Mouse (Mus musculus) fibroblast of lung, adult 2 months (primary cell): ENCODE measurements around the gene Alkbh6.

ENCODE experiments used
- DNase-seq: peaks from one replicate; pipeline ENCODE4 v3.0.0-alpha.2; 2011; ENCODE audit warnings: low read depth

Gene Alkbh6

GRCm38 (mm10) chr7:30295103-30295502, 13.4 kb upstream of the Alkbh6 start:
- DNase-seq: no peak

- no peak for DNase-seq
These were observed 11.7 kb upstream of the Alkbh6 start for GRCm38 (mm10) chr7:30296816-30297215.

DNA sequence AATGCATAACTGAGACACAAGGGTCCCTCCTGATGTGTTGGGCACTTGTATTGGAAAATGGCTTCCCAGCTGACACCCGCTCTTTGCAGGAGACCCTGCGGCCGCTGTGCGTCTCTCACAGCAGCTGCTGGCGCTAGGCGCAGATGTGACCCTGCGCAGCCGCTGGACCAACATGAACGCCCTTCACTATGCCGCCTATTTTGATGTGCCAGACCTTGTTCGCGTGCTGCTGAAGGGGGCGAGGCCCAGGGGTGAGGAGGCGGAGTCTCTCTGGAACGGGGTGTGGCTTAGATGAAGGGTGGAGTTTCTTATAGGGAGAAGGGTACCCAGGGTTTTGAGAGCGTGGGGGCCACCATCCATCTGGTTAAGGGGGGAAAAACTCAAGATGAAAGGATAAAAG, 11.3 kb upstream of the Alkbh6 start:
- no peak for DNase-seq

DNA sequence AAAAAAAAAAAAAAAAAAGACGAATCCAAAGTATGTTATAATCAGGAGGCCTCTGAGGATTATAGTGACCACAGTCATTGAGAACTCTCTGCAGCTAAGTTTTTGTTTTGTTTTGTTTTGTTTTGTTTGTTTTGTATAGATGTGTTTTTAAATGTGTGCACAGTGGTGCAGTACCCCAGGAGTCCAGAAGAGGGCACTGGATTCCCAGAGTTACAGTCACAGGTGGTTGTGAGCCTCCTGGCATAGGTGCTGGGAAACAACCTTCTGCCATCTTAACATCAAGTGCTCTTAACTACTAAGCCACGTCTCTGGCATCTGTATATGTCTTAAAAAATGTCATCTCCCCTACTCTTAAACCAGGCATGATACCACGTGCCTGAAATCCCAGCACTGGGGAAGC, 7.6 kb upstream of the Alkbh6 start:
- DNase-seq: no peak

- no peak for DNase-seq
These were observed 2.3 kb upstream of the Alkbh6 start for GRCm38 (mm10) chr7:30306083-30306779.

GRCm38 (mm10) chr7:30309395-30310129, 1.0 kb downstream of the Alkbh6 start:
- no peak for DNase-seq

GRCm38 (mm10) chr7:30310136-30310535, 1.6 kb downstream of the Alkbh6 start:
- no peak for DNase-seq

GRCm38 (mm10) chr7:30313666-30314320, 5.3 kb downstream of the Alkbh6 start:
- DNase-seq: no peak

- no peak for DNase-seq
These were observed 6.2 kb downstream of the Alkbh6 start, which contains the start of gene Syne4 for GRCm38 (mm10) chr7:30314721-30315155. Gene Syne4, plus strand, starts transcription at chr7:30314807.

- no peak for DNase-seq
These were observed 7.3 kb downstream of the Alkbh6 start for GRCm38 (mm10) chr7:30315559-30316529.

DNA sequence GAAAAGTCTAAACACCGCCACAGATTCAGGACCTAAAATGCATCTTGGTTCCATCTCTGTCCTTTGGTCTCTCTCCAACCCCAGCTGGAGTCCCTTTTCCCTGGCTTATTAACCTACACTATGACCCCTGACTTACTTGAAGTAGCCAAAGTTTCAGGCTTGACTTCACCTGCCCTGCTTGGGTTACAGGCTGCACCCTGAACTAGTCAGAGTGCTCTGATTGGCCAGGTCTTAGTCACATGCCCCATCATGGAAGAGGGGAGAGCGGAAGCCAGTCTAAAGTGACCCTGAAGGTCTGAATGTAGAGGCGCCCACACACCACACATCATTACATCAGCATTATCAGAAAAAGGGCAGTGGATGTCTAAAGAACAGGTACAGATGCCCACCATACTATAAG, 9.6 kb downstream of the Alkbh6 start:
- no peak for DNase-seq

DNA sequence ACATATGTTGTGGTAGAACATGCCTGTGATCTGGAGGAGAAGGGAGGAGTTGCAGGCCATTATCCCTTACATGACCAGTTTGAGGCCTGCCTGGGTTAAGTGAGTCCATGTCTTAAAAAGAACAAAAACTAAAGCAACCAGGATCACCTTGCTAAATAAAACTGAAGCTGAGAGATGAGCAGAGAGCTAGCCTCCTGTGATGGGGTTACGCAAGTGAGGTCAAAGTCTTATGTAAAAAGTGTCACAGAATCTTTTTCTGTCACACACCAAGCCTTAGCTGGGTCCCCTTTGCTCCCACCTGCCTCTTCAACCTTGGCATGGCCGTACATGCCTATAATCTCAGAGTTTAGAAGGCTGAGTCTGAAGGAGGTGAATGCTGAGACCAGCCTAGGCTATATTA, 12.4 kb downstream of the Alkbh6 start:
- DNase-seq: no peak

- peak; percentile 70 for DNase-seq
These were observed 13.2 kb downstream of the Alkbh6 start, which contains the start of gene E130208F15Rik for GRCm38 (mm10) chr7:30321539-30322284. Gene E130208F15Rik, plus strand, starts transcription at chr7:30321740.

GRCm38 (mm10) chr7:30322285-30322667, 13.8 kb downstream of the Alkbh6 start:
- DNase-seq: peak; percentile 95

DNA sequence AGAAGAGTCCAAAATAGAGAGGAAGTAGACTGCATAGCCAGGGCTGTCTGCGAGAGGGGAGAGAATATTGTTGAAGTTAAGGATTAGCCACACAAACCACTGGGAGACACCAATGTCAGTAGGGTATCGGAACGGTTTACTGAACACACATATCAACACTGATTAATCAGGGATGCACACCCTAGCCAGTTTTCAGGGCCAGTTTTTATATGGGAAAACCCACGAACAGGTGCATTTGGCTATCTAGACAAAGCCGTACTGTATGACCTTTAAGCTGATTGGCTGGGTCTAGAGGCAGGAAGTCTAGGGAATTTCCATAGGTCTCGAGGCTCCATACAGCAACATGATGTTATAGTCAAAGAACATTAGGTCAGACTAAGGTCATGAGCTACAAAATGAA, 14.3 kb downstream of the Alkbh6 start:
- DNase-seq: no peak

DNA sequence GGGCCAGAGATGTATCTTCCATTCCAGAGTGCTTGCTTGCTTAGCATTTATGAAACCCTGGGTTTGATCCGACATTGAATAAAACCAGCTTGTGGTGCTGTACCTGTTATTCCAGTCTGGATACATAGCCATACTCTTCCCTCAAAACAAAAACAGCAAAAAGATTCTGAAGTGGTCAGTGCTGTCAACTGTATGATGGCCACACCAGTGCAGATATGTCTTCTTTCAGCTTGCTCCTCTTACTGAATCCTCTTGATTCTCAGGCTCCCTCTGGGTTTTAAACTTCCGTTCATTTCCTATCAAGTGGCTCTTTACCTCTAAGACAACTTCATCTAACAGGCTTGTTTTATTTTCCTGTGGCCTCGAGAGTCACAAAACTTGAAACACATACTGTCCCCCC, 15.3 kb downstream of the Alkbh6 start, which contains the start of gene Sdhaf1:
TSS of gene Sdhaf1 (minus strand) at position 101 of the 400 bp plus-strand sequence.
- no peak for DNase-seq

DNA sequence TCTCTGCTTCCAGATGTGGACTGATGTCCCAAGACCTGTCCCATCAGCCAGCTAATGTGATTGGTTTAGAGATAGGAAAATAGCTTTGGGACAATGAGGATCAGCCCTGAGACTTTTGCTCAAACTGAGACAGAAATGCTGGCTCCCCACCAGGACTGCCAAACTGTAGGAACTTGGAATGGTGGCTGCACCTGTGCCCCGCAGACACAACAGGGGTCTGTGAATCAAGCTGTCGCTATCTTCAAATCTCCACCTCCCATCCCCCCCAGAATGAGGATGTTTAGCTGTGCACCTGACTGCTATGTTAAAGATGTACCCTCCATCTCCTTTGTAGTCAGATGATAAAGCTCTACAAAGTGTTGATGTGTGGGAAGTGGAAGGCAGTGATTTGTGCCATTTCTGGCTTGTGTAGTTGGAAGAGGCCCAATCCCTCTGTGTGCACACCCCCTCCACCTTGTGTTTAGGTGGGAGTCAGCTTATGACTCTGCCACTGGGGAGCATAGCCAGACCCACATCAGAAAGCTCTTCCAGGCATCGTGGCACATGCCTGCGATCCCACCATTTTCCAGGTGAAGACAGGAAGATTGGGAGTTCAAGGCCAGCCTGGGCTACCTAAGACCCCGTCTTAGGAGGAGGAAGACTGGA, 15.9 kb downstream of the Alkbh6 start:
- no peak for DNase-seq

GRCm38 (mm10) chr7:30325364-30325763, 16.8 kb downstream of the Alkbh6 start:
- DNase-seq: no peak

DNA sequence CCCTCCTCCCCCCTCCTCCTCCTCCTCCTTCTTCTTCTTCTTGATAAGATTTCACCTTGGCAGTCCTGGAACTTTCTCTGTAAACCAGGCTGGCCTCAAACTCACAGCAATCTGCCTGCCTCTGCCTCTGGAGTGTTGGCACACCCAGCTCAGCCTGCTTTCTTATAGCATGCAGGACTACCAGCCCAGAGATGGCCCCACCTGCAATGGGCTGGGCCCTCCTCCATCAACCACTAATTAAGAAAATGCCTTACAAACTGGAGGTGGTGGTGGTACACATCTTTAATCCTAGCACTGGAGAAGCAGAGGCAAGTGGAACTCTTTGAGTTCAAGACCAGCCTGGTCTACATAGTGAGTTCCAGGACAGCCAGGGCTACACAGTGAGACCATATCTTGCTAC, 17.9 kb downstream of the Alkbh6 start:
- DNase-seq: no peak

DNA sequence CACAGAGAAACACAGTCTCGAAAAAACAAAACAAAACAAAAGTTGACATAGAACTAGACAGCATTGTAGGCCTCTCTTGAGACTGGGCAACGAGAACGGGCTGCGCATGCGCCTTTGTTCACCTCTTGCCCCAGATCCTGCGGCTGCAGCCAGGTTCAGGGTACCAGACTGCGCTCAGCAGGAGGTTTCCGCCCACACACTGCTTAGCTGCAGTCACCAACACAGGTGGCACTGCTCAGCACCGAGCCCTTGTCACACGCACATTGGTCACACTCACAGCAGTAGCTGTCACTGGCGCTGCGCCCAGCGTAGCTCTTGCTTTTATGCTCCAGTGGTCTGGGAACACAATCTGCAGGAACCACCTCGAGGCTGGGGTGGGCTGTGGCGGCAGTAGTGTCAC, 18.6 kb downstream of the Alkbh6 start:
- DNase-seq: no peak
